Comparison of ENCODE assay signal across 23 mouse cellular contexts in the genomic region with DNA sequence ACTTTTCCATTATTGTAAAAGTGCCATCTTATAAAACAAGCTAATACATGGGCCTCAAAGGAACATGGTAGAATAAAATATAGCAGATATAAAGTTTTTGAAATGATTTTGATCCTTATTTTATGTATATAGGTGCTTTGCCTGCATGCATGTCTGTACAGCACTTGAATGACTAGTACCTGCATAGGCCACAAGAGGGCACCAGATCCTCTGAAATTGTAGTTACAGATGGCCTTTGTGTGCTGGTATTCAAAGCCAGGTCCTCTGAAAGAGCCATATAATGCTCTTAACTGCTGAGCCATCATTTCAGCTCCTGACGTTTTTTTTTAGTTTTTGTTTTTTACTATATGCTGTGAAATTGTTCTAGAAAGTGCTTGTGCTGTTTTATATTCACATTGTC. TPM values are rescaled to one million over a fixed set of nuclear protein-coding genes. Genes with fewer than 3 reads are reported as not detected.
DNase-seq lines count a peak whose midpoint lies in the region; ATAC-seq and TF ChIP-seq lines count a peak whose summit lies in the region.
"Had no signal": no experiment of that assay in that cellular context is flagged by ENCODE, and none has a peak within 500 bp of the region (broad histone marks: within the 10 kb centered on the region; RNA-seq: fewer than 3 reads in every experiment).

No protein-coding gene starts in this region.

- no peaks in the 10 kb centered on the region for H3K4me1 ChIP-seq in liver, embryonic 14.5 days (replicated peaks; ENCODE audit: control insufficient read depth in 2 of 2, insufficient read depth in 2 of 2, low read length in 1 of 2)
- H3K4me1 ChIP-seq: embryonic facial prominence, embryonic 15.5 days; heart, embryonic 13.5 days; hindbrain, embryonic 13.5 days; kidney, embryonic 15.5 days; limb, embryonic 13.5 days had no signal

- no peak overlapping the region for H3K27ac ChIP-seq in liver, embryonic 14.5 days
- H3K27ac ChIP-seq: embryonic facial prominence, embryonic 15.5 days; heart, embryonic 13.5 days; hindbrain, embryonic 13.5 days; kidney, embryonic 15.5 days; limb, embryonic 13.5 days had no signal

- no peaks in the 10 kb centered on the region for H3K36me3 ChIP-seq in liver, embryonic 14.5 days (replicated peaks; ENCODE audit: control insufficient read depth, insufficient read depth, low read depth)
- H3K36me3 ChIP-seq: embryonic facial prominence, embryonic 15.5 days; heart, embryonic 13.5 days; hindbrain, embryonic 13.5 days; kidney, embryonic 15.5 days; limb, embryonic 13.5 days had no signal

- H3K9me3 ChIP-seq in liver, embryonic 14.5 days (ENCODE audit: control insufficient read depth, low read length): no peaks in the 10 kb centered on the region
- H3K9me3 ChIP-seq: embryonic facial prominence, embryonic 15.5 days; heart, embryonic 13.5 days; hindbrain, embryonic 13.5 days; kidney, embryonic 15.5 days; limb, embryonic 13.5 days had no signal

- no peak for TF ChIP-seq EP300 in liver, embryonic 14.5 days (IDR thresholded peaks at IDR 0.05; ENCODE audit: low read depth)

- no peak overlapping the region for H3K4me2 ChIP-seq in liver, embryonic 14.5 days (ENCODE audit: low read depth)
- H3K4me2 ChIP-seq: embryonic facial prominence, embryonic 15.5 days; heart, embryonic 13.5 days; hindbrain, embryonic 13.5 days; kidney, embryonic 15.5 days; limb, embryonic 13.5 days had no signal

- no peak overlapping the region for H3K9ac ChIP-seq in liver, embryonic 14.5 days (replicated peaks)
- H3K9ac ChIP-seq: embryonic facial prominence, embryonic 15.5 days; forebrain, postnatal 0 days; heart, embryonic 13.5 days; hindbrain, embryonic 13.5 days; kidney, embryonic 15.5 days; limb, embryonic 13.5 days had no signal

- TF ChIP-seq CTCF in liver, embryonic 14.5 days (IDR thresholded peaks at IDR 0.05; ENCODE audit: low read depth): peak; percentile 30; the same call in 1 of the 2 replicates

- no peak for ATAC-seq in liver, embryonic 14.5 days (ENCODE audit: insufficient read depth)
- ATAC-seq: activated CD4-positive, CD25-positive, alpha-beta regulatory T cell, adult 4 months; forebrain, postnatal 0 days; intestine, embryonic 16.5 days; midbrain, embryonic 16.5 days had no signal

- no peak overlapping the region for H3K4me3 ChIP-seq in liver, embryonic 14.5 days (ENCODE audit: insufficient read depth in 1 of 2, low read depth in 2 of 2, low read length in 2 of 2)
- H3K4me3 ChIP-seq: embryonic facial prominence, embryonic 15.5 days; heart, embryonic 13.5 days; hindbrain, embryonic 13.5 days; kidney, embryonic 15.5 days; limb, embryonic 13.5 days had no signal

- H3K27me3 ChIP-seq in liver, embryonic 14.5 days (ENCODE audit: control insufficient read depth, insufficient read depth, low read length): no peaks in the 10 kb centered on the region
- H3K27me3 ChIP-seq: CH12.LX; embryonic facial prominence, embryonic 15.5 days; heart, embryonic 13.5 days; hindbrain, embryonic 13.5 days; kidney, embryonic 15.5 days; limb, embryonic 13.5 days had no signal

- WGBS in liver, embryonic 14.5 days (ENCODE audit: insufficient replicate concordance): 27% methylated on average over 1 of the region's 1 CpGs

- DNase-seq in liver, embryonic 14.5 days (ENCODE audit: low read depth in 3 of 3, low spot score in 3 of 3): no peak
- DNase-seq in liver (no peak), R1 (ENCODE audit: low read depth, low spot score) (peak; percentile 42)
- peak; percentile 11 for DNase-seq in thymus, postnatal 4 days
- DNase-seq in thymus, postnatal 36 days: no peak
- no peak for DNase-seq in yolk sac, embryonic 10.5 days (ENCODE audit: low spot score)
- DNase-seq in retina, embryonic 14.5 days (ENCODE audit: low spot score): no peak
- DNase-seq: adrenal gland, postnatal 14 days; cerebellum, adult 11-12 months; embryo, embryonic 11 days; forebrain, postnatal 0 days; kidney, postnatal 4 days; lung, postnatal 4 days; right cerebral cortex, adult 18-20 months had no signal

RNA-seq across cellular contexts. Expression of a gene that starts 39.1 kb away (rescaled TPM):
- 4.4 and 6.0 TPM in 2 replicates for polyA plus RNA-seq in liver, embryonic 14.5 days (2012; rRNA removed)
- polyA plus RNA-seq in liver, embryonic 14.5 days (2014; fragmentation: Nextera tagmentation; extraction: Ambion mirVana): 14.8 and 18.2 TPM in 2 replicates

Comparison
In these comparisons a context has a peak if more than half of its experiments do, and no peak if none do; other contexts are left out.
1. DNase-seq: peak in thymus, postnatal 4 days (single experiment) and R1 (single experiment); none in liver, embryonic 14.5 days (0 of 3), liver (single experiment), thymus, postnatal 36 days (0 of 2), yolk sac, embryonic 10.5 days (single experiment) and retina, embryonic 14.5 days (single experiment).